Mouse (Mus musculus): ENCODE results near the gene Arhgap17. TPM values are rescaled to one million over a fixed set of nuclear protein-coding genes. Genes with fewer than 3 reads are reported as not detected.

Arhgap17 gene
- total and polyA plus RNA-seq, 2 experiments from 2014 or later: 7.2 to 19.8 TPM

GRCm38 (mm10) chr7:123295423-123295822 is 74.3 kb downstream of the Arhgap17 start:
- 74% methylated on average over 7 of the region's 7 CpGs for WGBS
- no peak overlapping the region for H3K27ac ChIP-seq
- ATAC-seq: no peak
- H3K36me3 ChIP-seq (ENCODE audit: insufficient read depth, low read length): peaks cover 42% of the 10 kb centered on the region; the same call in 1 of the 2 replicates
- TF ChIP-seq CTCF (IDR thresholded peaks at IDR 0.05; ENCODE audit: low read depth): peak; percentile 42; the same call in 1 of the 2 replicates
- no peak for DNase-seq (ENCODE audit: low spot score)
- H3K4me2 ChIP-seq (ENCODE audit: low read depth, low read length): no peak overlapping the region
- H3K9me3 ChIP-seq (ENCODE audit: low read length): no peaks in the 10 kb centered on the region
- H3K4me1 ChIP-seq (ENCODE audit: insufficient read depth, low read length): no peaks in the 10 kb centered on the region
- H3K4me3 ChIP-seq (ENCODE audit: low read length): no peak overlapping the region
- H3K27me3 ChIP-seq (ENCODE audit: insufficient read depth, low read length): no peaks in the 10 kb centered on the region
- no peak overlapping the region for H3K9ac ChIP-seq (replicated peaks; ENCODE audit: low read length)

DNA sequence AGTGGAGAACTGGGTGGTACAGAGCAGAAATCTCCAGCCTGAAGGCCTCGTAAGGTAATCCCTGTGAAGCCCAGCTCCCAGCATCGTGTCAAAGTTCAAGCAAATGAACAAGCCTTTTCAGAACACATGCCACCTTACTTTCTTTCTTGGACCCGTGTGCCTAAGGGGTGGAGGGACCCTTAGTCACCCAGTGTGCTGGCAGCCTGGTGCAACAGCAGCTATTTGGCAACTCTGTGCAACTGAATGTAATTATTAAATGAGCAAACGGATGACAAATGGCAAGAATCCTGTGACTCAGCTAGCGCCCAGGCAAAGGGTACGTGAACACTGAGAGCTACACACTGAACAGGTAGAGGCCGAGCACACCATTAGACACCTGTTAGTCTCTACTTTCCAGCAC is 75.8 kb downstream of the Arhgap17 start:
- no peaks in the 10 kb centered on the region for H3K27me3 ChIP-seq (ENCODE audit: insufficient read depth, low read length)
- no peak overlapping the region for H3K4me2 ChIP-seq (ENCODE audit: low read depth, low read length)
- 88% methylated on average over 7 of the region's 7 CpGs for WGBS
- no peaks in the 10 kb centered on the region for H3K9me3 ChIP-seq (ENCODE audit: low read length)
- ATAC-seq (no peak), DNase-seq (ENCODE audit: low spot score) (no peak)
- H3K4me3 ChIP-seq (ENCODE audit: low read length): no peak overlapping the region
- H3K36me3 ChIP-seq (ENCODE audit: insufficient read depth, low read length): peaks cover 47% of the 10 kb centered on the region; the same call in 1 of the 2 replicates
- no peak for TF ChIP-seq CTCF (IDR thresholded peaks at IDR 0.05; ENCODE audit: low read depth)
- H3K9ac ChIP-seq (replicated peaks; ENCODE audit: low read length): no peak overlapping the region
- H3K27ac ChIP-seq: no peak overlapping the region
- H3K4me1 ChIP-seq (ENCODE audit: insufficient read depth, low read length): no peaks in the 10 kb centered on the region

DNA sequence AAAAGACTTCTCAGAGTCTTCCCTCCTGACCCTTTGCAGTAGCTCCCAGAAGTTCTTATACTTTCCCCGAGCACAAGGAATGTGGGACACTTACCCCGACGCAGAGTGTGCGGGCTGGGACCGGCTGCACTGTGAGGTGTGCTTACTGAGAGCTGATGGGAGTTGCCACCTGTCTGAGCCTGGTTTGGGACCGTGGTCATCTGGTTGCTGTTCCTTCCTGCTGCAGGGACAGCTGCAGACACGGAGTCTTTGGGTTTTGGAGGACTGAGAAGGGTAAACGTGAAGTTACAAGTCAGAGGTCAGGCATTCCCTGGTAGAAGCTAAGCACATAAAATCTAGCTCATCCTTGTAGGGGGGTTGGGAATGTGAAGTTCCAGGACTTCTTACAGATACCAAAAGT is 77.8 kb downstream of the Arhgap17 start:
- peaks cover 48% of the 10 kb centered on the region; the same call in 1 of the 2 replicates for H3K36me3 ChIP-seq (ENCODE audit: insufficient read depth, low read length)
- DNase-seq (ENCODE audit: low spot score) (no peak), ATAC-seq (no peak)
- H3K9me3 ChIP-seq (ENCODE audit: low read length): no peaks in the 10 kb centered on the region
- no peak overlapping the region for H3K4me3 ChIP-seq (ENCODE audit: low read length)
- H3K4me2 ChIP-seq (ENCODE audit: low read depth, low read length): no peak overlapping the region
- no peak overlapping the region for H3K9ac ChIP-seq (replicated peaks; ENCODE audit: low read length)
- TF ChIP-seq CTCF (IDR thresholded peaks at IDR 0.05; ENCODE audit: low read depth): no peak
- 91% methylated on average over 8 of the region's 8 CpGs for WGBS
- no peaks in the 10 kb centered on the region for H3K4me1 ChIP-seq (ENCODE audit: insufficient read depth, low read length)
- no peak overlapping the region for H3K27ac ChIP-seq
- H3K27me3 ChIP-seq (ENCODE audit: insufficient read depth, low read length): no peaks in the 10 kb centered on the region

GRCm38 (mm10) chr7:123289176-123289575 is 80.5 kb downstream of the Arhgap17 start:
- WGBS: 71% methylated on average over 4 of the region's 4 CpGs
- ATAC-seq (no peak), DNase-seq (ENCODE audit: low spot score) (no peak)
- H3K4me1 ChIP-seq (ENCODE audit: insufficient read depth, low read length): no peaks in the 10 kb centered on the region
- H3K4me2 ChIP-seq (ENCODE audit: low read depth, low read length): no peak overlapping the region
- H3K4me3 ChIP-seq (ENCODE audit: low read length): no peak overlapping the region
- H3K9me3 ChIP-seq (ENCODE audit: low read length): no peaks in the 10 kb centered on the region
- no peak overlapping the region for H3K27ac ChIP-seq
- TF ChIP-seq CTCF (IDR thresholded peaks at IDR 0.05; ENCODE audit: low read depth): no peak
- H3K27me3 ChIP-seq (ENCODE audit: insufficient read depth, low read length): no peaks in the 10 kb centered on the region
- H3K36me3 ChIP-seq (ENCODE audit: insufficient read depth, low read length): peaks cover 39% of the 10 kb centered on the region
- H3K9ac ChIP-seq (replicated peaks; ENCODE audit: low read length): no peak overlapping the region

DNA sequence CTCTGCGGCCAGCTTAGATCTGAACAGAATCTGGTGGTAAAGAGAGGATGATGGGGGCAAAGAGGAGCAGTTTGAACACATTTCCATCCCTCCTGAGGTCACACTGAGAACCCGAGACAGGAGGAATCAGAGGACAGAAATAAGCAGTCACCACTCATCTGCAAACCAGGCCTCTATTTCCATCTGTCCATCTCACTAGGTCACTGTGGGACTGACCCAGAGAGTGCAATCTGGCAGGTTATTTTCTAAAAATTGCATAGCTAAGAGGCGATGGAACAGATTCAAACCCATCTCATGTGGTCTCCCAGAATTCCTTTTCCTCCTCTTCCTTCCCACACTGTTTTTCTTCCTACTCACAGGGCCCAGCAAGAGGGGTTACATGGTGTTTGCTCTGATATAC is 81.8 kb downstream of the Arhgap17 start:
- Histone ChIP-seq H3K4me1 (ENCODE audit: insufficient read depth, low read length) (peaks cover 4% of the 10 kb centered on the region; the same call in 1 of the 2 replicates), H3K4me2 (ENCODE audit: low read depth, low read length) (no peak overlapping the region), H3K9me3 (ENCODE audit: low read length) (no peaks in the 10 kb centered on the region), H3K4me3 (ENCODE audit: low read length) (no peak overlapping the region), H3K36me3 (ENCODE audit: insufficient read depth, low read length) (peaks cover 30% of the 10 kb centered on the region), H3K27me3 (ENCODE audit: insufficient read depth, low read length) (no peaks in the 10 kb centered on the region), H3K9ac (replicated peaks; ENCODE audit: low read length) (no peak overlapping the region), H3K27ac (no peak overlapping the region)
- no peak for TF ChIP-seq CTCF (IDR thresholded peaks at IDR 0.05; ENCODE audit: low read depth)
- ATAC-seq (no peak), DNase-seq (ENCODE audit: low spot score) (no peak)
- 76% methylated on average over 3 of the region's 3 CpGs for WGBS

GRCm38 (mm10) chr7:123285896-123286295 is 83.8 kb downstream of the Arhgap17 start:
- Histone ChIP-seq H3K36me3 (ENCODE audit: insufficient read depth, low read length) (peaks cover 26% of the 10 kb centered on the region), H3K4me3 (ENCODE audit: low read length) (no peak overlapping the region), H3K9me3 (ENCODE audit: low read length) (no peaks in the 10 kb centered on the region), H3K27ac (no peak overlapping the region), H3K4me1 (ENCODE audit: insufficient read depth, low read length) (peaks cover 4% of the 10 kb centered on the region; the same call in 1 of the 2 replicates), H3K27me3 (ENCODE audit: insufficient read depth, low read length) (no peaks in the 10 kb centered on the region), H3K9ac (replicated peaks; ENCODE audit: low read length) (no peak overlapping the region), H3K4me2 (ENCODE audit: low read depth, low read length) (no peak overlapping the region)
- ATAC-seq: no peak
- DNase-seq (ENCODE audit: low spot score): no peak
- TF ChIP-seq CTCF (IDR thresholded peaks at IDR 0.05; ENCODE audit: low read depth): no peak
- WGBS: 96% methylated on average over 5 of the region's 5 CpGs

DNA sequence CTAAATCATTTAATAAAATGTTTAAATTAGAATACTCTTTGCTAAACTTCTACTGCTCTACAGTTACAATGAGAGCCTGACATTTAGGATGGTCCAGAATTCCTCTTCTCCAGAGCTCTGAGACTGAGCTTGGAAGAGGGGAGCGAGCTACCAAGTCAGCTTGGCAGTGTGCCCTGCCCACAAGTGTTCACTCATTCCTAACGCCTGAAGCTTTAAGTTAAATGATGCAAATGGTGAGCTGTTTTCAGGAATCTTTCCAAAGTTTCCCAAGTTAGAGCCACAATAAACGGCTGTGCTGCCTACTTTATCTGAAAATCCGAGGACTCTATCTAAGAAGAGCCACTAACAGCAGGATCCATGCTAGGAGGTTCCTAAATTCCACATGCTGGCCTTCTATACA is 85.9 kb downstream of the Arhgap17 start:
- no peak overlapping the region for H3K4me3 ChIP-seq (ENCODE audit: low read length)
- TF ChIP-seq CTCF (IDR thresholded peaks at IDR 0.05; ENCODE audit: low read depth): no peak
- peaks cover 4% of the 10 kb centered on the region; the same call in 1 of the 2 replicates for H3K4me1 ChIP-seq (ENCODE audit: insufficient read depth, low read length)
- peaks cover 15% of the 10 kb centered on the region for H3K36me3 ChIP-seq (ENCODE audit: insufficient read depth, low read length)
- 49% methylated on average over 4 of the region's 4 CpGs for WGBS
- no peak overlapping the region for H3K27ac ChIP-seq
- DNase-seq (ENCODE audit: low spot score): peak; percentile 7
- no peaks in the 10 kb centered on the region for H3K27me3 ChIP-seq (ENCODE audit: insufficient read depth, low read length)
- no peak for ATAC-seq
- H3K9me3 ChIP-seq (ENCODE audit: low read length): no peaks in the 10 kb centered on the region
- H3K4me2 ChIP-seq (ENCODE audit: low read depth, low read length): no peak overlapping the region
- no peak overlapping the region for H3K9ac ChIP-seq (replicated peaks; ENCODE audit: low read length)

Measured in hindbrain, postnatal 0 days (tissue).